Mouse (Mus musculus): ENCODE data around the gene Tesmin.

- TF ChIP-seq EP300 (IDR thresholded peaks at IDR 0.05; ENCODE audit: low read depth) (no peak), CTCF (IDR thresholded peaks at IDR 0.05; ENCODE audit: low read depth) (no peak)
Measured at GRCm38 (mm10) chr19:3339187-3339586, 49.5 kb upstream of the Tesmin start.
